Mouse (Mus musculus) bone marrow, adult 2 months (tissue): ENCODE data around the gene Mboat2.

Experiments
- CTCF ChIP-seq: fragments of 200-500 bp; IDR thresholded peaks from 2 replicates; pipeline ENCODE4 v1.5.1; 2011; ENCODE audit warnings: low read length, control low read depth; ENCODE audit not compliant: control insufficient read depth, insufficient read depth
- POLR2A ChIP-seq: fragments of 200-500 bp; IDR thresholded peaks from 2 replicates; pipeline ENCODE4 v1.6.1; 2011; ENCODE audit warnings: low read depth, mild to moderate bottlenecking, control low read depth, low read length, borderline replicate concordance; ENCODE audit not compliant: control insufficient read depth

DNA sequence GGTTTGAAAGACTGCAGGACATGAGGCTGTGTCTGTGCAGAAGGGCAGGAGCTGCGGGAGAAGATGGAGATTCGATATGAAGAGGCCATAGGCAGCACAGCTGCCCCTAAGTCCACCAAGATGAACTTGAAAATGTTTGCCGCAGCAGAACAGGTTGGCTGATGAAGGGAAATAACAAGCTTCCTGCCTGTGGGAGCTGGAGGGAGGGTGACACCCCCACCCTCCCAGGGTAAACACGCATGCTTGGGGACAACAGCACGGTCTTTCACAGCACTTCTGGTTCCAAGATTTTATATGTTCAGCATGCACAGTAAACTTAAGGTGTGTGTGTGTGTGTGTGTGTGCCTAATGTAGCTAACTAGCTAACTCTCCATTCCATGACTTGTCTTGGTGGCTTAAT is 38.6 kb downstream of the Mboat2 start:
- no peak for TF ChIP-seq CTCF
- TF ChIP-seq POLR2A = no peak
